Mouse (Mus musculus): ENCODE measurements around the gene Sprr1b. TPM values are rescaled to one million over a fixed set of nuclear protein-coding genes. Genes with fewer than 3 reads are reported as not detected.
"Not testable (repeated sequence)": the region's sequence is repeated elsewhere in the genome, so short reads cannot be mapped to it uniquely, and the experiment has no call there.

The Sprr1b gene
- total RNA-seq (2014; fragmentation: Nextera tagmentation) (not detected in 2 replicates), total RNA-seq (2017) (not detected in 2 replicates)

DNA sequence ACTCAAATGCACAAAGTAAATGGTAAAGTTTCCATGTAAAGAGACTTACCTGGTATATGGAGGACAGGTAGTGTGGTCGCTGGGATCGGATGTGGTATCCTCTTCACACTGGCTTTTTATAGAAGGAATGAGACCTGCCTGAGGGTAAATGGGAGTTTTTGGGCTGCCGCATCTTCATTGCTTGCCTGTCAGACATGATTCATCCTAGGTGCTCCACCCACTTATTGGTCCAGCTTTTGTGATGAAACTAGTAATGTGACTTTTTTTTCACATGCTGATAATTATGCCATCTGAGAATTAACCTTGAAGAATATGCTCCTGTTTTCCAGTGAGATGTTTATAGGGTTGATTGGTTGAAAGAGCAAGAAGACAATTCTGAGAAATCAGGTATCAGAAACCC is at the start of gene Sprr1b:
Gene Sprr1b (minus strand): TSS at position 101 of the 400 bp plus-strand sequence.
- ATAC-seq (replicated peaks; ENCODE audit: low FRiP score, low TSS enrichment, poor library complexity, severe bottlenecking), result no peak

- ATAC-seq (replicated peaks; ENCODE audit: low FRiP score, low TSS enrichment, poor library complexity, severe bottlenecking), result no peak
These were observed 47.7 kb upstream of the Sprr1b start for GRCm38 (mm10) chr3:92486307-92486706.

DNA sequence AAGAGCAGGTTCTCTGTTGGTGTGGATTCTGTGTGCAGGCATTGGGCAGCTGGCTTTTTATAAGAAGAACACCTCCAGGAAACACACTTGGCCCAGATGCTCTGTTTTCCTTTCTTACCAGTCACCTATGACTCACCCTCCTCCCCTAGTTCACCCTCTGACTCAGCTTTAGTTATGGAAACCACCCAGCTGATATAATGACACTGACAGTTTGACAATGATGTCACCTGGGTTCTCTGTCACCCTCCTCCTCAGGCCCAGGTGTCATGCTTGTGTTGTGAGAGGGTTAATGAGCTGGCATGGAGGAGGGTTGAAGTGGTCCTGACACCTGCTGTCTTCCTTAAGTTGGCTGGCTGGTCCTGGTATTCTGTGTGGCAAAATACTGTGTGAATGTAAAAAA is 47.3 kb upstream of the Sprr1b start, which contains the start of gene Sprr1a:
Gene Sprr1a (minus strand): TSS at position 33 of the 400 bp plus-strand sequence.
- no peak for ATAC-seq (replicated peaks; ENCODE audit: low FRiP score, low TSS enrichment, poor library complexity, severe bottlenecking)

- ATAC-seq (replicated peaks; ENCODE audit: low FRiP score, low TSS enrichment, poor library complexity, severe bottlenecking), result not testable (repeated sequence)
These were observed 42.7 kb upstream of the Sprr1b start for GRCm38 (mm10) chr3:92481249-92481648.

GRCm38 (mm10) chr3:92470111-92470510 is 31.5 kb upstream of the Sprr1b start:
- no peak for ATAC-seq (replicated peaks; ENCODE audit: low FRiP score, low TSS enrichment, poor library complexity, severe bottlenecking)

GRCm38 (mm10) chr3:92467424-92467823 is 28.8 kb upstream of the Sprr1b start:
- no peak for ATAC-seq (replicated peaks; ENCODE audit: low FRiP score, low TSS enrichment, poor library complexity, severe bottlenecking)

DNA sequence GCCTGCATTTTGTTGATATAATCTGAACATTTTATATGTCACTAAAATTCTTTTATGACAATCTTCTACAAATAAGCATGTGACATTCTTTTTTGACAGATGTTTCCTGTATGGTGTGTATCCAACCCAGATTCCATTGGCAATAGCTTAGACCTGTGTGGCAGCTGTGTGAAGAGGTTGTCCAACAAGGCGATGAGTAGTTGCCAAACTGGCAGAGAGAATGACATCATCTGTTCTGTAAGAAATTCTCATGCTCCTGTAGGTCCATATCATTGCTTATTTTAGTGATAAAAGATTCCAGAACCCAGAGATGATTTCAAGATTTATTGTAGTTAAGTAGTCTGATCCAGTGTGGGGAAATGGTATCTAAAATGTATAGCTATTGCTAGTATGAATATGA is 28.0 kb upstream of the Sprr1b start:
- no peak for ATAC-seq (replicated peaks; ENCODE audit: low FRiP score, low TSS enrichment, poor library complexity, severe bottlenecking)

GRCm38 (mm10) chr3:92458620-92459019 is 20.0 kb upstream of the Sprr1b start, which contains the start of gene Sprr3:
Sprr3 (minus strand) TSS chr3:92458720.
- ATAC-seq (replicated peaks; ENCODE audit: low FRiP score, low TSS enrichment, poor library complexity, severe bottlenecking), result no peak

DNA sequence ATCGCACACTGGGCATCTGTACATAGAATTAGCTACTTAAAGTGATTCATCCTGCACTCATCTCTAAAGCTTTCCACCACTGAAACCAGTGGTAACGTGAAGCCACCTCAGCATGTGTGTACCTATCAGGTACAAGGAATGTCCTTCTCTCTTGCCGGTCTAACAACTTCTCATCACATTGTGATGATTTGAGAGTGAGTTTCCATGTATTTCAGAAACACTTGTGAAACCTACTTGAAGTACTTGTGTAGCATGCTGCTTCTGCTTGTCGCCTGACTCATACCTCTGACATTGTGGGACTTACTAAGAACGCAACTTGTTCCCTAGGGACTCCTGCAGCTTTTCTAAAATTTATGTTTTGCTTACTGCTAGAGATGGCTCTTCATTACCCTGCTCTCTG is 16.6 kb upstream of the Sprr1b start:
- ATAC-seq (replicated peaks; ENCODE audit: low FRiP score, low TSS enrichment, poor library complexity, severe bottlenecking), result no peak

DNA sequence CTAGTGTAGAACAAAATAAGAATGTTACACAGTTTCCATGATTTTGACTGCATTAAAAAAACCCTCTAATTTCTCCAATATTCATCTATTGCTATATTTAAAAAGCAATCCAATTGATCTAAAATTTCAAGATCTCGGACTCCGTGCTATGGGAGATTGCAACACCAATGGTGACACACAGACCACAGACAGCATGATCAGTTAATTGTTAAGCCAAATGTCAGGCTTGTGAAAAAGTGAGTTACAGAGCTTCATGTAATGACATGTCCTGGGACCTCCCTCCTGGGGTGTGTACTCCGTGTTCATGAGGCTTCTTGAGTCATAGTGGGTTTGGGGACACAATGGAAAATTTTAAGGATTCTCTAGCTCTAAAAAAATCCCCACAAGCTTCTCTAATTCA is 1.6 kb upstream of the Sprr1b start:
- no peak for ATAC-seq (replicated peaks; ENCODE audit: low FRiP score, low TSS enrichment, poor library complexity, severe bottlenecking)

GRCm38 (mm10) chr3:92432282-92432681 is 6.3 kb downstream of the Sprr1b start, which contains the start of gene Sprr2k:
Sprr2k (plus strand) TSS chr3:92432582.
- no peak for ATAC-seq (replicated peaks; ENCODE audit: low FRiP score, low TSS enrichment, poor library complexity, severe bottlenecking)

DNA sequence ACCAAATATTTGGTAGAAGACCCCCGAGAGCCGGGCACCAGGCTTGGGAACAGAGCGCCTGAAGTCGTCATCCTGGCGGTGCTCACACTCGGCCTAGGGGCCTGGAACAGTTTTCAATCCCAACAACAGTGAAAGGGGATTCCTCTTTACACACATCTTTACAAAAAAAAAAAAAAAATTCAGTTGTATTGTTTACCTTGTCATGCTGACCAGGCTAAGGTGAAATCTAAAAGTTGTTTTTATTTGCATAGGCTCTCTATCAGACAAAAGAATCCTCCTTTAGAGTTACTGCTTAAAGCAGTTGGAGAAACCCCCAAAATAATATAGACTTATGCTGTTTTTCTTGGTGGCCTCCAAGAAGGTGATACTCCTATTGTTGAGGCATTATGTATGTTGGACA is 9.3 kb downstream of the Sprr1b start, which contains the start of gene Gm9774:
Gene Gm9774 (minus strand): TSS at position 101 of the 400 bp plus-strand sequence.
- no peak for ATAC-seq (replicated peaks; ENCODE audit: low FRiP score, low TSS enrichment, poor library complexity, severe bottlenecking)

DNA sequence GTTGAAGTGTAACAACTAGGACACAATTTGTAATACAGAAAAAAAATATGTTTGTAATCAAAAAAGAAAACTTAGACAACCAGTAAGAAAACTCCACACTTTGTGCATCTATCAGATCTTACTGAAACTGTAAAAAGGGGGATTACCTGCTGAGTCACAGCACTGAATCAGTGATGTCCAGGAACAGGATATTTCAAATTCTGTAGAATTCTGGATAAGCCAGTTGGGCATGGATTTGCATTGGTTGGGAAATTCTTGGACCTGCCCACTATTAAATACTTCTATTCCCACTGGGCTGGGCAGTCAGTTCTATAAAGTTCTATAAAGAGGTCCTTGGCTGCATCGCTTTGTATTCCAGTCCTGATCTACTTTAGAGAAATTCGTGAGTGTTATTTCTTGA is 20.8 kb downstream of the Sprr1b start, which contains the start of gene Sprr2j-ps:
Gene Sprr2j-ps (plus strand): TSS at position 301 of the 400 bp plus-strand sequence.
- no peak for ATAC-seq (replicated peaks; ENCODE audit: low FRiP score, low TSS enrichment, poor library complexity, severe bottlenecking)

GRCm38 (mm10) chr3:92407691-92408090 is 30.9 kb downstream of the Sprr1b start, which contains the start of gene Sprr2i:
Sprr2i (plus strand) TSS chr3:92407991.
- no peak for ATAC-seq (replicated peaks; ENCODE audit: low FRiP score, low TSS enrichment, poor library complexity, severe bottlenecking)

DNA sequence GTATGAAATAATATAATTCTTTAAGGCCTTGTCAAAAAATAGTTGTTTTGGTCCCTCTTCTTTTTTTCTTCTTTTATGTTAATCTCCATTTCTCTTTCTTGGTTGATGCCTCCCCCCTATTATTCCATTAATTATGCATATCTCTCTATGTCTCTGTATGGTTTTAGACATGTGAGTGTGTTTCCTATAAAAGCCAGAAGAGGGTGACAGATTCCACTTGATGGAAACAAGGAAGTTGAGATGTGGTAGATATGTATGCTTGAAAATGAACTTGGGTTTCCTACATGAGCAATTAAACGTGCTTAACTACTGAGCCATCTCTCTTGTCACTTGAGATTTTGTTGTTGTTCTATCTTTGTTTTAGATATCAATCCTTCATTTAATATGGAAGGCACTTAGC is 44.3 kb downstream of the Sprr1b start:
- no peak for ATAC-seq (replicated peaks; ENCODE audit: low FRiP score, low TSS enrichment, poor library complexity, severe bottlenecking)

Other genes starting within 250 kb of the Sprr1b start
- gene Sprr2a1, start 223.0 kb downstream of the Sprr1b start, total RNA-seq (2014; fragmentation: Nextera tagmentation), result not detected in 2 replicates
- not detected in 2 replicates for gene Sprr2a1, start 223.0 kb downstream of the Sprr1b start, total RNA-seq (2017)
- not detected in 2 replicates for gene Sprr2a2, start 222.9 kb downstream of the Sprr1b start, total RNA-seq (2014; fragmentation: Nextera tagmentation)
- not detected in 2 replicates for gene Sprr2a2, start 222.9 kb downstream of the Sprr1b start, total RNA-seq (2017)
- gene Sprr2a3, start 153.4 kb downstream of the Sprr1b start, total RNA-seq (2014; fragmentation: Nextera tagmentation), result not detected in 2 replicates
- not detected in 2 replicates for gene Sprr2a3, start 153.4 kb downstream of the Sprr1b start, total RNA-seq (2017)
- gene Sprr2b, start 122.2 kb downstream of the Sprr1b start, total RNA-seq (2014; fragmentation: Nextera tagmentation), result not detected in 2 replicates
- not detected in 2 replicates for gene Sprr2b, start 122.2 kb downstream of the Sprr1b start, total RNA-seq (2017)
- gene Sprr2d, start 99.6 kb downstream of the Sprr1b start, total RNA-seq (2014; fragmentation: Nextera tagmentation), result not detected in 2 replicates
- not detected in 2 replicates for gene Sprr2d, start 99.6 kb downstream of the Sprr1b start, total RNA-seq (2017)
- not detected in 2 replicates for gene Sprr2e, start 86.6 kb downstream of the Sprr1b start, total RNA-seq (2014; fragmentation: Nextera tagmentation)
- not detected in 2 replicates for gene Sprr2e, start 86.6 kb downstream of the Sprr1b start, total RNA-seq (2017)
- gene Sprr2f, start 73.6 kb downstream of the Sprr1b start, total RNA-seq (2014; fragmentation: Nextera tagmentation), result not detected in 2 replicates
- gene Sprr2f, start 73.6 kb downstream of the Sprr1b start, total RNA-seq (2017), result not detected in 2 replicates
- not detected in 2 replicates for gene Sprr2h, start 53.1 kb downstream of the Sprr1b start, total RNA-seq (2014; fragmentation: Nextera tagmentation)
- not detected in 2 replicates for gene Sprr2h, start 53.1 kb downstream of the Sprr1b start, total RNA-seq (2017)
- not detected in 2 replicates for gene Sprr2i, start 30.8 kb downstream of the Sprr1b start, total RNA-seq (2014; fragmentation: Nextera tagmentation)
- gene Sprr2i, start 30.8 kb downstream of the Sprr1b start, total RNA-seq (2017), result not detected in 2 replicates
- gene Sprr2j-ps, start 20.7 kb downstream of the Sprr1b start, total RNA-seq (2014; fragmentation: Nextera tagmentation), result not detected in 2 replicates
- gene Sprr2j-ps, start 20.7 kb downstream of the Sprr1b start, total RNA-seq (2017), result not detected in 2 replicates
- 4.8 and 16.6 TPM in 2 replicates for gene Gm9774, start 9.4 kb downstream of the Sprr1b start, total RNA-seq (2014; fragmentation: Nextera tagmentation)
- 1.1 and 3.6 TPM in 2 replicates for gene Gm9774, start 9.4 kb downstream of the Sprr1b start, total RNA-seq (2017)
- gene Sprr2k, start 6.2 kb downstream of the Sprr1b start, total RNA-seq (2014; fragmentation: Nextera tagmentation), result not detected in 2 replicates
- gene Sprr2k, start 6.2 kb downstream of the Sprr1b start, total RNA-seq (2017), result not detected in 2 replicates
- not detected in 2 replicates for gene Sprr3, start 19.9 kb upstream of the Sprr1b start, total RNA-seq (2014; fragmentation: Nextera tagmentation)
- not detected in 2 replicates for gene Sprr3, start 19.9 kb upstream of the Sprr1b start, total RNA-seq (2017)
- not detected in 2 replicates for gene Sprr1a, start 47.1 kb upstream of the Sprr1b start, total RNA-seq (2014; fragmentation: Nextera tagmentation)
- gene Sprr1a, start 47.1 kb upstream of the Sprr1b start, total RNA-seq (2017), result not detected in 2 replicates
- not detected in 2 replicates for gene Sprr4, start 61.7 kb upstream of the Sprr1b start, total RNA-seq (2014; fragmentation: Nextera tagmentation)
- not detected in 2 replicates for gene Sprr4, start 61.7 kb upstream of the Sprr1b start, total RNA-seq (2017)
- gene 2310046K23Rik, start 95.7 kb upstream of the Sprr1b start, total RNA-seq (2014; fragmentation: Nextera tagmentation), result not detected in 2 replicates
- not detected in 2 replicates for gene 2310046K23Rik, start 95.7 kb upstream of the Sprr1b start, total RNA-seq (2017)
- gene Ivl, start 134.9 kb upstream of the Sprr1b start, total RNA-seq (2014; fragmentation: Nextera tagmentation), result not detected in 2 replicates
- gene Ivl, start 134.9 kb upstream of the Sprr1b start, total RNA-seq (2017), result not detected in 2 replicates
- not detected in 2 replicates for gene Smcp, start 150.2 kb upstream of the Sprr1b start, total RNA-seq (2014; fragmentation: Nextera tagmentation)
- not detected in 2 replicates for gene Smcp, start 150.2 kb upstream of the Sprr1b start, total RNA-seq (2017)
- not detected in 2 replicates for gene 2210017I01Rik, start 168.7 kb upstream of the Sprr1b start, total RNA-seq (2014; fragmentation: Nextera tagmentation)
- gene 2210017I01Rik, start 168.7 kb upstream of the Sprr1b start, total RNA-seq (2017), result not detected in 2 replicates
- gene Lce6a, start 182.9 kb upstream of the Sprr1b start, total RNA-seq (2014; fragmentation: Nextera tagmentation), result not detected in 2 replicates
- not detected in 2 replicates for gene Lce6a, start 182.9 kb upstream of the Sprr1b start, total RNA-seq (2017)
- not detected in 2 replicates for gene Lce1a1, start 209.5 kb upstream of the Sprr1b start, total RNA-seq (2014; fragmentation: Nextera tagmentation)
- gene Lce1a1, start 209.5 kb upstream of the Sprr1b start, total RNA-seq (2017), result not detected in 2 replicates
- gene Lce1b, start 218.1 kb upstream of the Sprr1b start, total RNA-seq (2014; fragmentation: Nextera tagmentation), result not detected in 2 replicates
- gene Lce1b, start 218.1 kb upstream of the Sprr1b start, total RNA-seq (2017), result not detected in 2 replicates
- gene Lce1a2, start 231.5 kb upstream of the Sprr1b start, total RNA-seq (2014; fragmentation: Nextera tagmentation), result not detected in 2 replicates
- gene Lce1a2, start 231.5 kb upstream of the Sprr1b start, total RNA-seq (2017), result not detected in 2 replicates
- not detected in 2 replicates for gene Lce1c, start 240.5 kb upstream of the Sprr1b start, total RNA-seq (2014; fragmentation: Nextera tagmentation)
- gene Lce1c, start 240.5 kb upstream of the Sprr1b start, total RNA-seq (2017), result not detected in 2 replicates
- not detected in 2 replicates for gene Lce1d, start 248.4 kb upstream of the Sprr1b start, total RNA-seq (2014; fragmentation: Nextera tagmentation)
- not detected in 2 replicates for gene Lce1d, start 248.4 kb upstream of the Sprr1b start, total RNA-seq (2017)

Measured in megakaryocyte-erythroid progenitor cell, adult 5-6 weeks (primary cell).